Mouse (Mus musculus) hindbrain, embryonic 10.5 days (tissue): Measurements from ENCODE around the gene Olfr750. TPM values are rescaled to one million over a fixed set of nuclear protein-coding genes. Genes with fewer than 3 reads are reported as not detected.

Experiments
- DNase-seq: peaks from one replicate; pipeline ENCODE4 v3.0.0-alpha.2; 2017; ENCODE audit warnings: low spot score
- H3K27ac ChIP-seq: fragments of 300-500 bp; sonication (generic); 2 replicates; pipeline ENCODE4 v1.5.1; 2016; ENCODE audit warnings: mild to moderate bottlenecking, moderate library complexity
- H3K27me3 ChIP-seq: fragments of 300-500 bp; sonication (generic); 2 replicates; pipeline ENCODE4 v1.6.1; 2016; ENCODE audit warnings: mild to moderate bottlenecking; ENCODE audit not compliant: poor library complexity, insufficient read depth, severe bottlenecking
- H3K36me3 ChIP-seq: fragments of 300-500 bp; sonication (generic); 2 replicates; pipeline ENCODE4 v1.6.1; 2016; ENCODE audit warnings: mild to moderate bottlenecking, moderate library complexity
- H3K4me1 ChIP-seq: fragments of 300-500 bp; sonication (generic); replicated peaks from 2 replicates; pipeline ENCODE4 v1.6.1; 2016; ENCODE audit warnings: mild to moderate bottlenecking
- H3K4me3 ChIP-seq: fragments of 300-500 bp; sonication (generic); 2 replicates; pipeline ENCODE4 v1.5.1; 2016; ENCODE audit warnings: mild to moderate bottlenecking, moderate library complexity
- H3K9me3 ChIP-seq: fragments of 300-500 bp; sonication (generic); 2 replicates; pipeline ENCODE4 v1.6.1; 2016; ENCODE audit warnings: mild to moderate bottlenecking, moderate library complexity
- WGBS: fragments of 180-500 bp; shearing (Covaris S2); methylation state at CpG from one replicate; pipeline ENCODE4 v1.1.7; 2016; 5-methylcytosine and 5-hydroxymethylcytosine counted together
- polyA plus RNA-seq: library from polyadenylated mRNA; unstranded; fragments of >200 nt; fragmentation: Nextera tagmentation; extraction: Ambion mirVana; gene quantifications from 2 replicates; pipeline ENCODE4 v1.2.1, GENCODE M21; 2016

The Olfr750 gene
- polyA plus RNA-seq, 1 experiment from 2014 or later, result 0.03 TPM

GRCm38 (mm10) chr14:51047846-51048245 lies 26.4 kb downstream of the Olfr750 start:
- DNase-seq, result no peak
- no peaks in the 10 kb centered on the region for H3K27me3 ChIP-seq
- WGBS, result 80% methylated on average over 5 of the region's 5 CpGs

DNA sequence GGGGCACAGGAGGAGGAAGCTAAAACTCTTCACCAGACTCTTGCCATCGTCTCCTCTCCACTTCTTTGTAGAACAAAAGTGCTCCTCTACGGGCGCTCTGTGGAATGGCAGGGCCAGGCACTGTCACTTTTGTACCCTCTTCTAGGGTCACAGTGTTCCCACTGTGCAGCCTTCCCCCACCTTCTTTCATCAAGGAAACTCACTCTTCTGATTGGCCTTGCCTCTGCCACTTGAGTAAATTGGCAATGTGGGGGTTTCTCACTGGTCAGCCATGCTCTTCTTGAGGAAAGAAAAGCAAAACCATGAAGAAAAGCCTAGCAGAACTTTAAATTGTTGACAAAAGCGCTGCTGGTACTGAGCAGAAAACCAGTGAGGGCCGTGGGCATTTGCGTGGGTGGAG lies 32.5 kb downstream of the Olfr750 start, which contains the start of gene Rnase9:
Gene Rnase9, minus strand, starts transcription at position 101 of the 400 bp plus-strand sequence.
- no peaks in the 10 kb centered on the region for H3K36me3 ChIP-seq
- H3K4me3 ChIP-seq, result no peak within 1 kb of the TSS
- no peaks in the 10 kb centered on the region for H3K27me3 ChIP-seq
- H3K4me1 ChIP-seq, result no peaks in the 10 kb centered on the region
- no peaks in the 10 kb centered on the region for H3K9me3 ChIP-seq
- H3K27ac ChIP-seq, result no peak within 1 kb of the TSS
- 63% methylated on average over 6 of the region's 6 CpGs for WGBS
- DNase-seq, result no peak

More at GRCm38 (mm10) chr14:51047846-51048245, 26.4 kb downstream of the Olfr750 start:
- Histone ChIP-seq H3K9me3 (no peaks in the 10 kb centered on the region), H3K4me1 (0 out of 2 replicates have a peak, but pooled peaks cover 3% of the 10 kb centered on the region), H3K27ac (no peak overlapping the region), H3K36me3 (no peaks in the 10 kb centered on the region), H3K4me3 (no peak overlapping the region)

DNA sequence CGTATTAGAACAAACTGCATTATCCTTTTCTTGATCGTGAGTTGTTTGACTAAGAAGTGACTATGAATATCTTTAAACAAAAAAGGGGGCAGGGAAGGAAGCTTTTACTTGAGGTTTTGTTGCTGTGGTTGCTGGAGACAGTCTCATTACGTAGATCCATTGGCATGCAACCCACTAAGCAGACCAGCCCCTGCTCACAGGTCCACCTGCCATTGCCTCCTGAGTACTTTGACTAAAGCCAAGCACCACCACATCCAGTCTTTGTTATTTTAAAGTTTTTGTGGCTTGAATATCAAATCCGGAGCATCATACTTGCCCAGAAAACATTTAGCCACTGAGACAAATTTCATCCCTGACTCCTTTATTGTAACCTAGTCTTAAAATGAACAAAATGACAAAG lies 38.0 kb downstream of the Olfr750 start:
- H3K36me3 ChIP-seq, result no peaks in the 10 kb centered on the region
- no peak for DNase-seq
- no peaks in the 10 kb centered on the region for H3K27me3 ChIP-seq
- no peak overlapping the region for H3K4me3 ChIP-seq
- no peaks in the 10 kb centered on the region for H3K9me3 ChIP-seq
- H3K27ac ChIP-seq, result no peak overlapping the region
- H3K4me1 ChIP-seq, result no peaks in the 10 kb centered on the region
- 84% methylated on average over 4 of the region's 4 CpGs for WGBS

- Histone ChIP-seq H3K4me1 (no peaks in the 10 kb centered on the region), H3K36me3 (no peaks in the 10 kb centered on the region), H3K9me3 (no peaks in the 10 kb centered on the region), H3K27ac (no peak overlapping the region), H3K27me3 (no peaks in the 10 kb centered on the region), H3K4me3 (no peak overlapping the region)
- 39% methylated on average over 1 of the region's 1 CpGs for WGBS
- no peak for DNase-seq
Measured at GRCm38 (mm10) chr14:51035206-51035605, 39.0 kb downstream of the Olfr750 start.

DNA sequence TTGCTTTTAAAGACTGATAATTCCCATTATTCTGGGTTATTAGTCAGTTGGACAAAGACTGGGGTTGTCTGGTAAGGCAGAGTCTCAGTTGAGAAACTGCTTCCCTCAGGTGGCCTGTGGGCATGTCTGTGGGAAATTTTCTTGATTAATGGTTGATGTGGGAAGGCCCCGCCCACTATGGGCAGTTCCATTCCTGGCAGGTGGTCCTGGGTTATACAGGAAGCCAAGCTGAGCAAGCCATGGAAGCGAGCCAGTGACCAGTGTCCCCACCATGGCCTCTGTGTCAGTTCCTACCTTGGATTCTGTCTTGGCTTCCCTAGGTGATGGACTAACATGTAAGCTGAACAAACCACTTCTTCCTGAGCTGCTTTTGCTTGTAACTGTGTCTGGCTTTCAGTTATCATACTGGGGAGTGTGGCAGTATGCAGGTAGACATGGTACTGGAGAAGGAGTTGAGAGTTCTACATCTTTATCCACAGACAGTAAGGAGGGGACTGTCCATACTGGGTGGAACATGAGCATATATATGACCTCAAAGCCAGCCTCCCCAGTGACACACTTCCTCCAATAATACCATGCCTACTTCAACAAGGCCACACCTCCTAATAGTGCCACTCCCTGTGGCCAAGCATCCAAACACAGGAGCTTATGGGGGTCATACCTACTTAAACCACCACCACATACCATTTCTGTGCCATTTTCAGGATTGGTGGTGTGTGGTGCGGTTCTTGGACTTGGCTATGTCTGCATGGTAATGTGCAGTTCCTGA lies 46.7 kb downstream of the Olfr750 start:
- H3K36me3 ChIP-seq, result no peaks in the 10 kb centered on the region
- no peaks in the 10 kb centered on the region for H3K9me3 ChIP-seq
- no peak for DNase-seq
- H3K4me3 ChIP-seq, result no peak overlapping the region
- no peaks in the 10 kb centered on the region for H3K27me3 ChIP-seq
- no peak overlapping the region for H3K27ac ChIP-seq
- WGBS, result 62% methylated on average over 3 of the region's 3 CpGs
- no peaks in the 10 kb centered on the region for H3K4me1 ChIP-seq

GRCm38 (mm10) chr14:51026391-51027133 lies 47.7 kb downstream of the Olfr750 start:
- H3K27me3 ChIP-seq, result no peaks in the 10 kb centered on the region
- WGBS, result 39% methylated on average over 5 of the region's 5 CpGs
- H3K27ac ChIP-seq, result no peak overlapping the region
- H3K4me1 ChIP-seq, result no peaks in the 10 kb centered on the region
- peak; percentile 53 for DNase-seq
- H3K9me3 ChIP-seq, result no peaks in the 10 kb centered on the region
- no peaks in the 10 kb centered on the region for H3K36me3 ChIP-seq
- no peak overlapping the region for H3K4me3 ChIP-seq

- WGBS, result 94% methylated on average over 1 of the region's 1 CpGs
- H3K27ac ChIP-seq, result no peak overlapping the region
- no peak for DNase-seq
Measured at GRCm38 (mm10) chr14:51024820-51025219, 49.4 kb downstream of the Olfr750 start.

DNA sequence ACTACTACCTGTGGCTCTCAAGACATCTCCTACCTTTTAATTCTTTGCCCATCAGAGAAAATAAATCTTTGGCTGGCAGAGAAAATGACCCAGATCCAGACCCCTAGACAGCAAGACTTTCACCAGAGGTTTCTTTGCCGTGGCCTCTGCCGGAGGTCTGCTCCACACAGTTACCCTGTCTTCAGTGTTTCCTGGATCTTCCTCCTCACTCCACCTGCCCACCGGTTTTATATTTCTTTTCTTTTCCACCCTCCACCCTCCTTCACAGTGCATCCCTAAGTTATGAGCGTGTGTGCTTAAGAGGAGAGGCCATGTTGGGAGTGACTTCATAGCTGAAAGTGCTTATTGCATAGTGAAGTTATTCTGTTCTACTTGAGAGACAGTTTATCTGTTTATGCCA lies 50.8 kb downstream of the Olfr750 start:
- H3K4me3 ChIP-seq, result no peak overlapping the region
- no peak for DNase-seq
- H3K4me1 ChIP-seq, result no peaks in the 10 kb centered on the region

More at GRCm38 (mm10) chr14:51024820-51025219, 49.4 kb downstream of the Olfr750 start:
- Histone ChIP-seq H3K4me3 (no peak overlapping the region), H3K27me3 (no peaks in the 10 kb centered on the region), H3K36me3 (no peaks in the 10 kb centered on the region), H3K9me3 (no peaks in the 10 kb centered on the region), H3K4me1 (no peaks in the 10 kb centered on the region)

DNA sequence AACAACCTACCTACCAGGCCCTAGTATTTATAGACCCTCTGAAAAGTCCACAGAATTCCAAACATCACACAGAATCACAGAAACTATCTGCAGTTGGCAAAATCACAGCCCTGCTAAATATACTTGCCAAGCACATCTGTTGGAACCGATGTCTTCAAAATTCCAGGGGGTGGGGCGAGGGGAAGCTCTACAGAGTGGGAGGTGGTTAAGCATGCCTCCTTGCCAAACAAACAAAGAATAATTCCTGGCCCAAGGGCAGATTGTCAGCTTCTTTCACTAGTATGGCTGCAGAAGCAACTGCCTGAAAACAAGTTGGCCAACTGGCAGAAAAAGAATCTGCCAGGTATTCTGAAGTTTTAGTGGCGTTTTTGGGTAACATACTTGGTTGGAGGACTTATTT lies 57.0 kb downstream of the Olfr750 start:
- H3K4me1 ChIP-seq, result no peaks in the 10 kb centered on the region
- H3K4me3 ChIP-seq, result no peak overlapping the region
- no peak for DNase-seq
- 75% methylated on average over 3 of the region's 3 CpGs for WGBS
- no peak overlapping the region for H3K27ac ChIP-seq
- H3K27me3 ChIP-seq, result no peaks in the 10 kb centered on the region
- H3K36me3 ChIP-seq, result no peaks in the 10 kb centered on the region
- no peaks in the 10 kb centered on the region for H3K9me3 ChIP-seq

More for the DNA sequence above, 50.8 kb downstream of the Olfr750 start:
- Histone ChIP-seq H3K36me3 (no peaks in the 10 kb centered on the region), H3K9me3 (no peaks in the 10 kb centered on the region), H3K27me3 (no peaks in the 10 kb centered on the region), H3K27ac (no peak overlapping the region)
- WGBS, result 86% methylated on average over 4 of the region's 4 CpGs

Other genes starting within 250 kb of the Olfr750 start
- gene Tep1, start 203.9 kb downstream of the Olfr750 start, polyA plus RNA-seq, result 6.0 and 6.2 TPM in 2 replicates
- 0.09 and 0.20 TPM in 2 replicates for gene Klhl33, start 176.9 kb downstream of the Olfr750 start, polyA plus RNA-seq
- gene Osgep, start 149.5 kb downstream of the Olfr750 start, polyA plus RNA-seq, result 164 and 174 TPM in 2 replicates
- 384 and 423 TPM in 2 replicates for gene Apex1, start 149.5 kb downstream of the Olfr750 start, polyA plus RNA-seq
- 59.0 and 63.9 TPM in 2 replicates for gene Pip4p1, start 143.6 kb downstream of the Olfr750 start, polyA plus RNA-seq
- 72.3 and 83.2 TPM in 2 replicates for gene Pnp, start 143.4 kb downstream of the Olfr750 start, polyA plus RNA-seq
- gene Gm49342, start 129.9 kb downstream of the Olfr750 start, polyA plus RNA-seq, result not detected in 2 replicates
- 0.54 and 0.86 TPM in 2 replicates for gene Pnp2, start 118.4 kb downstream of the Olfr750 start, polyA plus RNA-seq
- 0.10 TPM in 1 of 2 replicates, not detected in the other for gene Rnase10, start 66.7 kb downstream of the Olfr750 start, polyA plus RNA-seq
- not detected in 2 replicates for gene Rnase9, start 32.6 kb downstream of the Olfr750 start, polyA plus RNA-seq
- gene Rnase11, start 24.3 kb downstream of the Olfr750 start, polyA plus RNA-seq, result not detected in 2 replicates
- not detected in 2 replicates for gene Rnase12, start 16.8 kb downstream of the Olfr750 start, polyA plus RNA-seq
- 11.5 and 17.5 TPM in 2 replicates for gene Rnase4, start 16.6 kb upstream of the Olfr750 start, polyA plus RNA-seq
- gene Ang, start 16.7 kb upstream of the Olfr750 start, polyA plus RNA-seq, result 3.3 and 4.5 TPM in 2 replicates
- gene Eddm3b, start 40.0 kb upstream of the Olfr750 start, polyA plus RNA-seq, result 0.37 TPM in 1 of 2 replicates, not detected in the other
- 0.29 TPM in 1 of 2 replicates, not detected in the other for gene Rnase6, start 49.5 kb upstream of the Olfr750 start, polyA plus RNA-seq
- 0.27 TPM in 1 of 2 replicates, not detected in the other for gene Rnase1, start 72.3 kb upstream of the Olfr750 start, polyA plus RNA-seq
- gene Rnase2b, start 87.8 kb upstream of the Olfr750 start, polyA plus RNA-seq, result not detected in 2 replicates
- gene Ang2, start 124.7 kb upstream of the Olfr750 start, polyA plus RNA-seq, result not detected in 2 replicates
- not detected in 2 replicates for gene Ear14, start 129.0 kb upstream of the Olfr750 start, polyA plus RNA-seq
- not detected in 2 replicates for gene Rnase2a, start 181.7 kb upstream of the Olfr750 start, polyA plus RNA-seq